Comparison of ENCODE assay signal across 16 mouse cellular contexts in genomic region chr8:126639161-126639560, GRCm38 (mm10). TPM values are rescaled to one million over a fixed set of nuclear protein-coding genes. Genes with fewer than 3 reads are reported as not detected.
DNase-seq lines count a peak whose midpoint lies in the region; ATAC-seq lines count a peak whose summit lies in the region.
"Had no signal": no experiment of that assay in that cellular context is flagged by ENCODE, and none has a peak within 500 bp of the region (broad histone marks: within the 10 kb centered on the region; RNA-seq: fewer than 3 reads in every experiment).

No protein-coding gene starts in this region.

- H3K9me3 ChIP-seq in heart, embryonic 10.5 days, result no peaks in the 10 kb centered on the region
- 0 out of 2 replicates have a peak, but pooled peaks cover 3% of the 10 kb centered on the region for H3K9me3 ChIP-seq in forebrain, embryonic 13.5 days (replicated peaks)
- H3K9me3 ChIP-seq: limb, embryonic 12.5 days had no signal

- H3K27ac ChIP-seq in heart, embryonic 10.5 days, result no peak overlapping the region
- no peak overlapping the region for H3K27ac ChIP-seq in forebrain, embryonic 13.5 days
- H3K27ac ChIP-seq: kidney, postnatal 0 days; limb, embryonic 12.5 days; macrophage had no signal

- no peak overlapping the region for H3K4me2 ChIP-seq in forebrain, embryonic 13.5 days
- H3K4me2 ChIP-seq: limb, embryonic 12.5 days had no signal

- H3K4me3 ChIP-seq in heart, embryonic 10.5 days, result no peak overlapping the region
- no peak overlapping the region for H3K4me3 ChIP-seq in forebrain, embryonic 13.5 days
- H3K4me3 ChIP-seq: limb, embryonic 12.5 days had no signal

- 86% methylated on average over 3 of the region's 3 CpGs for WGBS in heart, embryonic 10.5 days
- WGBS in forebrain, embryonic 13.5 days, result 81% methylated on average over 3 of the region's 3 CpGs

- no peaks in the 10 kb centered on the region for H3K36me3 ChIP-seq in heart, embryonic 10.5 days
- H3K36me3 ChIP-seq in forebrain, embryonic 13.5 days (ENCODE audit: poor library complexity, severe bottlenecking), result no peaks in the 10 kb centered on the region
- H3K36me3 ChIP-seq: limb, embryonic 12.5 days had no signal

- peak; percentile 76 to 88 for DNase-seq in heart, adult 18-20 months
- no peak for DNase-seq in heart, embryonic 10.5 days (ENCODE audit: low spot score)
- peak; percentile 25 for DNase-seq in gastrocnemius, postnatal 10 days
- DNase-seq in heart, postnatal 4 days, result peak; percentile 56
- DNase-seq in lung, postnatal 4 days, result peak; percentile 46 to 80
- no peak for DNase-seq in spleen, postnatal 10 days (ENCODE audit: low spot score in 2 of 2)
- no peak for DNase-seq in thymus, adult 18-20 months
- DNase-seq: B cell, adult 2 months; cerebellum, adult 2 months; thymus, postnatal 4 days had no signal

- H3K9ac ChIP-seq in forebrain, embryonic 13.5 days, result no peak overlapping the region
- H3K9ac ChIP-seq: limb, embryonic 12.5 days had no signal

- H3K4me1 ChIP-seq in heart, embryonic 10.5 days, result peaks cover 10% of the 10 kb centered on the region; the same call in 1 of the 2 replicates
- no peaks in the 10 kb centered on the region for H3K4me1 ChIP-seq in forebrain, embryonic 13.5 days

- H3K27me3 ChIP-seq in heart, embryonic 10.5 days (ENCODE audit: insufficient read depth, poor library complexity, severe bottlenecking), result no peaks in the 10 kb centered on the region
- H3K27me3 ChIP-seq in forebrain, embryonic 13.5 days, result no peaks in the 10 kb centered on the region
- H3K27me3 ChIP-seq: limb, embryonic 12.5 days had no signal

- ATAC-seq in forebrain, embryonic 13.5 days, result no peak
- ATAC-seq: forebrain, embryonic 14.5 days; midbrain, embryonic 16.5 days had no signal

RNA-seq across cellular contexts. Expression of gene Irf2bp2, which starts 45.4 kb away (rescaled TPM):
- total RNA-seq in heart, adult 18-20 months (2021), result 100 to 1,000 TPM; 101 to 128 TPM
- 4.6 and 6.5 TPM in 2 replicates for polyA plus RNA-seq in heart, embryonic 10.5 days (2016; fragmentation: Nextera tagmentation; extraction: Ambion mirVana)
- 10 to 100 TPM; 53.3 to 55.5 TPM for total RNA-seq in gastrocnemius, postnatal 10 days (2021)
- total RNA-seq in heart, postnatal 4 days (2021), result 10 to 100 TPM; 98.2 to 100.0 TPM
- 8.1 and 8.3 TPM in 2 replicates for polyA plus RNA-seq in forebrain, embryonic 13.5 days (2015; fragmentation: Nextera tagmentation; extraction: Ambion mirVana)

Comparison
In these comparisons a context has a peak if more than half of its experiments do, and no peak if none do; other contexts are left out.
1. DNase-seq: peak in heart, adult 18-20 months (2 of 2), gastrocnemius, postnatal 10 days (single experiment), heart, postnatal 4 days (single experiment) and lung, postnatal 4 days (2 of 2); none in heart, embryonic 10.5 days (single experiment), spleen, postnatal 10 days (0 of 2) and thymus, adult 18-20 months (0 of 2).